Mouse (Mus musculus) MEL (cell line): ENCODE data around the gene Smim27. TPM values are rescaled to one million over a fixed set of nuclear protein-coding genes. Genes with fewer than 3 reads are reported as not detected.

Experiments
- DNase-seq: peaks from one replicate; pipeline ENCODE4 v3.0.0; 2011; ENCODE audit warnings: low read depth, low spot score
- H3K27ac ChIP-seq: 2 replicates; pipeline ENCODE4 v1.5.1; 2012; ENCODE audit warnings: low read depth, mild to moderate bottlenecking, control low read depth, low read length, moderate library complexity; ENCODE audit not compliant: control insufficient read depth
- H3K27me3 ChIP-seq, 2 experiments: fragments of 150-350 bp in 1 of 2; sonication (generic) in 1 of 2; 2 replicates each; pipeline ENCODE4 v1.6.1; 2012; ENCODE audit warnings: low read length in 2 of 2, mild to moderate bottlenecking in 2 of 2, improper control_type of control experiment in 1 of 2, moderate library complexity in 1 of 2; ENCODE audit not compliant: insufficient read depth in 2 of 2, control insufficient read depth in 1 of 2
- H3K36me3 ChIP-seq, 2 experiments: 2 replicates each; pipeline ENCODE4 v1.6.1; 2012 to 2014; ENCODE audit warnings: low read length in 2 of 2, improper control_type of control experiment in 1 of 2, inconsistent platforms in 1 of 2, mild to moderate bottlenecking in 1 of 2; ENCODE audit not compliant: insufficient read depth in 2 of 2, control insufficient read depth in 1 of 2
- H3K4me1 ChIP-seq, 2 experiments: fragments of 150-350 bp in 1 of 2; sonication (generic) in 1 of 2; 2 replicates each; pipeline ENCODE4 v1.6.1; 2012; ENCODE audit warnings: low read length in 2 of 2, improper control_type of control experiment in 1 of 2, mild to moderate bottlenecking in 1 of 2; ENCODE audit not compliant: insufficient read depth in 2 of 2, control insufficient read depth in 1 of 2
- H3K4me3 ChIP-seq, 2 experiments: fragments of 150-350 bp in 1 of 2; sonication (generic) in 1 of 2; 2 replicates each; pipeline ENCODE4 v1.5.1; 2012; ENCODE audit warnings: low read depth in 2 of 2, low read length in 2 of 2, mild to moderate bottlenecking in 2 of 2, moderate library complexity in 2 of 2, control low read depth in 1 of 2, improper control_type of control experiment in 1 of 2; ENCODE audit not compliant: control insufficient read depth in 1 of 2, insufficient read depth in 1 of 2
- H3K79me2 ChIP-seq: 2 replicates; pipeline ENCODE4 v1.6.1; 2012; ENCODE audit warnings: mild to moderate bottlenecking, low read length, moderate library complexity; ENCODE audit not compliant: control insufficient read depth, poor library complexity, insufficient read depth
- H3K9ac ChIP-seq: 2 replicates; pipeline ENCODE4 v1.6.1; 2012; ENCODE audit warnings: low read depth, mild to moderate bottlenecking, control low read depth, low read length, moderate library complexity; ENCODE audit not compliant: control insufficient read depth, poor library complexity, severe bottlenecking
- H3K9me3 ChIP-seq: fragments of 150-350 bp; sonication (generic); replicated peaks from 2 replicates; pipeline ENCODE4 v1.6.1; 2012; ENCODE audit warnings: mild to moderate bottlenecking, low read length, improper control_type of control experiment, moderate library complexity; ENCODE audit not compliant: insufficient read depth
- BHLHE40 ChIP-seq: IDR thresholded peaks from 2 replicates; pipeline ENCODE4 v1.6.1; 2012; ENCODE audit warnings: low read depth, mild to moderate bottlenecking, inconsistent platforms, low read length, improper control_type of control experiment, borderline replicate concordance
- CHD1 ChIP-seq: IDR thresholded peaks from 2 replicates; pipeline ENCODE4 v1.6.1; 2012; ENCODE audit warnings: low read depth, mild to moderate bottlenecking, inconsistent platforms, low read length, improper control_type of control experiment
- CHD2 ChIP-seq: IDR thresholded peaks from 2 replicates; pipeline ENCODE4 v1.6.1; 2011; ENCODE audit warnings: low read length, improper control_type of control experiment
- E2F4 ChIP-seq: IDR thresholded peaks from 2 replicates; pipeline ENCODE4 v1.6.1; 2011; ENCODE audit warnings: low read depth, low read length, improper control_type of control experiment, borderline replicate concordance
- ELF1 ChIP-seq: IDR thresholded peaks from 2 replicates; pipeline ENCODE4 v1.6.1; 2014; ENCODE audit warnings: low read depth, mild to moderate bottlenecking, inconsistent platforms, low read length, improper control_type of control experiment, moderate library complexity
- EP300 ChIP-seq, 2 experiments: IDR thresholded peaks; 2 replicates each; pipeline ENCODE4 v1.6.1; 2011; ENCODE audit warnings: improper control_type of control experiment in 2 of 2, low read length in 2 of 2, low read depth in 1 of 2, mild to moderate bottlenecking in 1 of 2
- GABPA ChIP-seq: IDR thresholded peaks from 2 replicates; pipeline ENCODE4 v1.6.1; 2012; ENCODE audit warnings: low read depth, mild to moderate bottlenecking, inconsistent platforms, low read length, improper control_type of control experiment, moderate library complexity
- GATA1 ChIP-seq: IDR thresholded peaks from 2 replicates; pipeline ENCODE4 v1.6.1; 2011; ENCODE audit warnings: low read depth, low read length, improper control_type of control experiment
- HCFC1 ChIP-seq: IDR thresholded peaks from 2 replicates; pipeline ENCODE4 v1.6.1; 2012; ENCODE audit warnings: low read depth, mild to moderate bottlenecking, inconsistent platforms, low read length, improper control_type of control experiment, moderate library complexity
- JUND ChIP-seq: IDR thresholded peaks from 2 replicates; pipeline ENCODE4 v1.6.1; 2011; ENCODE audit warnings: low read depth, mild to moderate bottlenecking, improper control_type of control experiment, low read length
- KAT2A ChIP-seq: conservative IDR thresholded peaks from 2 replicates; pipeline ENCODE4 v1.6.1; 2012; ENCODE audit warnings: low read depth, low read length, improper control_type of control experiment, inconsistent platforms
- MAFK ChIP-seq: IDR thresholded peaks from 2 replicates; pipeline ENCODE4 v1.6.1; 2011; ENCODE audit warnings: low read depth, mild to moderate bottlenecking, low read length, improper control_type of control experiment, borderline replicate concordance
- MAX ChIP-seq: IDR thresholded peaks from 2 replicates; pipeline ENCODE4 v1.6.1; 2011; ENCODE audit warnings: low read length, improper control_type of control experiment
- MEF2A ChIP-seq: IDR thresholded peaks from 2 replicates; pipeline ENCODE4 v1.6.1; 2014; ENCODE audit warnings: low read depth, mild to moderate bottlenecking, inconsistent platforms, low read length, improper control_type of control experiment; ENCODE audit not compliant: poor library complexity, insufficient replicate concordance, severe bottlenecking; ENCODE audit errors: extremely low read depth
- MYB ChIP-seq: IDR thresholded peaks from 2 replicates; pipeline ENCODE4 v1.6.1; 2011; ENCODE audit warnings: mild to moderate bottlenecking, low read depth, low read length, improper control_type of control experiment
- MYC ChIP-seq: IDR thresholded peaks from 2 replicates; pipeline ENCODE4 v1.6.1; 2011; ENCODE audit warnings: low read depth, mild to moderate bottlenecking, low read length, improper control_type of control experiment, moderate library complexity
- NELFE ChIP-seq: IDR thresholded peaks from 2 replicates; pipeline ENCODE4 v1.6.1; 2011; ENCODE audit warnings: low read depth, low read length, improper control_type of control experiment
- NRF1 ChIP-seq: IDR thresholded peaks from 2 replicates; pipeline ENCODE4 v1.6.1; 2014; ENCODE audit warnings: low read depth, mild to moderate bottlenecking, inconsistent platforms, low read length, improper control_type of control experiment, moderate library complexity; ENCODE audit not compliant: poor library complexity, insufficient read depth, severe bottlenecking
- POLR2A ChIP-seq, 2 experiments: IDR thresholded peaks; 2 replicates each; pipeline ENCODE4 v1.6.1; 2011 to 2012; ENCODE audit warnings: low read length in 2 of 2, mild to moderate bottlenecking in 2 of 2, control low read depth in 1 of 2, improper control_type of control experiment in 1 of 2, low read depth in 1 of 2, moderate library complexity in 1 of 2; ENCODE audit not compliant: control insufficient read depth in 1 of 2, insufficient read depth in 1 of 2, poor library complexity in 1 of 2
- POLR2AphosphoS2 ChIP-seq: IDR thresholded peaks from 2 replicates; pipeline ENCODE4 v1.6.1; 2011; ENCODE audit warnings: low read length, improper control_type of control experiment
- POLR2AphosphoS5 ChIP-seq: IDR thresholded peaks from 2 replicates; pipeline ENCODE4 v1.6.1; 2012; ENCODE audit warnings: low read depth, borderline replicate concordance, mild to moderate bottlenecking, inconsistent platforms, low read length, moderate library complexity, mixed read lengths
- RAD21 ChIP-seq: IDR thresholded peaks from 2 replicates; pipeline ENCODE4 v1.6.1; 2011; ENCODE audit warnings: mild to moderate bottlenecking, low read depth, low read length, improper control_type of control experiment
- RCOR1 ChIP-seq: IDR thresholded peaks from 2 replicates; pipeline ENCODE4 v1.6.1; 2012; ENCODE audit warnings: low read depth, mild to moderate bottlenecking, inconsistent platforms, low read length, improper control_type of control experiment
- TAL1 ChIP-seq: IDR thresholded peaks from 2 replicates; pipeline ENCODE4 v1.6.1; 2012; ENCODE audit warnings: mild to moderate bottlenecking, inconsistent platforms, low read length, moderate library complexity, mixed read lengths
- TBP ChIP-seq: IDR thresholded peaks from 2 replicates; pipeline ENCODE4 v1.8.0; 2011; ENCODE audit warnings: low read depth, low read length, improper control_type of control experiment
- TCF12 ChIP-seq: IDR thresholded peaks from 2 replicates; pipeline ENCODE4 v1.6.1; 2014; ENCODE audit warnings: low read depth, mild to moderate bottlenecking, inconsistent platforms, low read length, improper control_type of control experiment, moderate library complexity
- UBTF ChIP-seq: IDR thresholded peaks from 2 replicates; pipeline ENCODE4 v1.6.1; 2012; ENCODE audit warnings: low read depth, mild to moderate bottlenecking, inconsistent platforms, low read length, improper control_type of control experiment, moderate library complexity, borderline replicate concordance; ENCODE audit not compliant: insufficient read depth
- USF1 ChIP-seq: IDR thresholded peaks from 2 replicates; pipeline ENCODE4 v1.6.1; 2014; ENCODE audit warnings: low read depth, mild to moderate bottlenecking, inconsistent platforms, low read length, improper control_type of control experiment, moderate library complexity
- USF2 ChIP-seq, 2 experiments: IDR thresholded peaks; 2 replicates each; pipeline ENCODE4 v1.6.1; 2011 to 2012; ENCODE audit warnings: improper control_type of control experiment in 2 of 2, low read length in 2 of 2, borderline replicate concordance in 1 of 2, inconsistent platforms in 1 of 2, low read depth in 1 of 2, mild to moderate bottlenecking in 1 of 2; ENCODE audit not compliant: insufficient read depth in 1 of 2
- ZC3H11A ChIP-seq: IDR thresholded peaks from 2 replicates; pipeline ENCODE4 v1.6.1; 2012; ENCODE audit warnings: low read depth, mild to moderate bottlenecking, inconsistent platforms, low read length, improper control_type of control experiment
- ZKSCAN1 ChIP-seq: IDR thresholded peaks from 2 replicates; pipeline ENCODE4 v1.6.1; 2012; ENCODE audit warnings: low read depth, mild to moderate bottlenecking, inconsistent platforms, low read length, improper control_type of control experiment, moderate library complexity
- ZNF384 ChIP-seq: IDR thresholded peaks from 2 replicates; pipeline ENCODE4 v1.6.1; 2012; ENCODE audit warnings: low read depth, mild to moderate bottlenecking, inconsistent platforms, low read length, improper control_type of control experiment
- polyA plus RNA-seq, 2 experiments: library from polyadenylated mRNA; stranded (reverse) in 1 of 2; unstranded in 1 of 2; fragments of >175 nt in 1 of 2; fragments of >200 nt in 1 of 2; gene quantifications; 2 replicates each; pipeline versions ENCODE4 v1.2.1 to v1.2.4; 2012; ENCODE audit warnings: low replicate concordance in 2 of 2, low read depth in 1 of 2; ENCODE audit not compliant: insufficient read length in 2 of 2, insufficient read depth in 1 of 2, missing spikeins in 1 of 2
- total RNA-seq: library from RNA; depleted of rRNA; stranded (reverse); fragments of 300-350 nt; gene quantifications from 2 replicates; pipeline ENCODE4 v1.2.3, GENCODE M21; 2012

The Smim27 gene
- total and polyA plus RNA-seq, 3 experiments = 7.3 to 12.1 TPM; not detected in 1

GRCm38 (mm10) chr4:40253766-40254165 lies 15.6 kb upstream of the Smim27 start:
- Histone ChIP-seq H3K79me2 (no peaks in the 10 kb centered on the region), H3K4me3 (no peak overlapping the region), H3K27me3 (no peaks in the 10 kb centered on the region), H3K9me3 (no peaks in the 10 kb centered on the region), H3K27ac (no peak overlapping the region), H3K36me3 (peaks cover 0 to 5% of the 10 kb centered on the region in 2 experiments; a peak in 2 of 4 replicates), H3K9ac (no peak overlapping the region), H3K4me1 (no peaks in the 10 kb centered on the region; a peak in 1 of 4 replicates)
- no peak for DNase-seq
- TF ChIP-seq ZC3H11A = no peak
- no peak for TF ChIP-seq ELF1
- TF ChIP-seq NRF1 = no peak
- TF ChIP-seq ZNF384 = no peak
- TF ChIP-seq MAX = no peak
- no peak for TF ChIP-seq MEF2A
- TF ChIP-seq TAL1 = no peak
- TF ChIP-seq TBP = no peak
- no peak for TF ChIP-seq E2F4
- no peak for TF ChIP-seq MYC
- TF ChIP-seq ZKSCAN1 = no peak
- TF ChIP-seq CHD2 = no peak
- TF ChIP-seq UBTF = no peak
- no peak for TF ChIP-seq GABPA
- TF ChIP-seq CHD1 = no peak
- TF ChIP-seq EP300 (IDR thresholded peaks at IDR 0.05; ENCODE audit: low read depth in 1 of 2, low read length in 2 of 2) = no peak
- TF ChIP-seq NELFE = no peak
- no peak for TF ChIP-seq GATA1
- no peak for TF ChIP-seq KAT2A

- H3K4me1 ChIP-seq = peaks cover 0 to 3% of the 10 kb centered on the region in 2 experiments; a peak in 2 of 4 replicates
- no peak overlapping the region for H3K4me3 ChIP-seq
- no peak overlapping the region for H3K27ac ChIP-seq
- H3K36me3 ChIP-seq = peaks cover 3 to 12% of the 10 kb centered on the region in 2 experiments; a peak in 3 of 4 replicates
- no peaks in the 10 kb centered on the region for H3K79me2 ChIP-seq
- H3K9ac ChIP-seq = no peak overlapping the region
- no peaks in the 10 kb centered on the region for H3K27me3 ChIP-seq
- DNase-seq = no peak
- no peaks in the 10 kb centered on the region for H3K9me3 ChIP-seq
- TF ChIP-seq ELF1 (no peak), EP300 (IDR thresholded peaks at IDR 0.05; ENCODE audit: low read depth in 1 of 2, low read length in 2 of 2) (no peak), MEF2A (no peak), RCOR1 (no peak), POLR2AphosphoS2 (no peak), TCF12 (no peak), RAD21 (no peak), POLR2A (IDR thresholded peaks at IDR 0.05; ENCODE audit: control insufficient read depth in 1 of 2, insufficient read depth in 1 of 2, low read depth in 1 of 2, low read length in 2 of 2, poor library complexity in 1 of 2) (no peak), BHLHE40 (no peak), MYB (no peak), MAFK (no peak), HCFC1 (no peak), POLR2AphosphoS5 (no peak), USF2 (IDR thresholded peaks at IDR 0.05; ENCODE audit: borderline replicate concordance in 1 of 2, insufficient read depth in 1 of 2, low read depth in 1 of 2, low read length in 2 of 2) (no peak), USF1 (no peak), JUND (no peak)
These were observed 14.8 kb upstream of the Smim27 start for GRCm38 (mm10) chr4:40254385-40255103.
